In the genomic region with DNA sequence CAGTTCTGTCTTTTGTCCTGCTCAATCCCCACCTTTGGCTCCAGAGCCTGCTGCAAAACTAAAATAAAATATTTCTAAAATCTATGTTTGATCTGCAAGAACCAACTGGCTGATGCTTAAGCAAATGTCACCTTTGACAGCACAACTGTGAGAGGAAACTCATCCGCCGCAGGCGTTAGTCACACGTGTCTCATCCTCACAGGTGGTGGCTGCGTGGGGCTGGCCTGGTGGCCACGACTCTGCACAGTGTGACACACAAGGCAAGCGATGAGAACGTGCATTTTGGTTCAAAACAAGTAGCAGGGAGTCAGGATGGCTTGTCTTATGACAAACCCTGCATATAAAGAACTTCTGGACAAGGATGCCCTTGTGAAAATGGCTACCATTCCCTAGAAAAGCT, we compare ENCODE assay signal across 15 mouse cellular contexts.
DNase-seq lines count a peak whose midpoint lies in the region; ATAC-seq and TF ChIP-seq lines count a peak whose summit lies in the region.
"Had no signal": no experiment of that assay in that cellular context is flagged by ENCODE, and none has a peak within 500 bp of the region (broad histone marks: within the 10 kb centered on the region; RNA-seq: fewer than 3 reads in every experiment).

No protein-coding gene starts in this region.

- no peak overlapping the region for H3K4me3 ChIP-seq in kidney, embryonic 14.5 days (ENCODE audit: low read length)
- no peak overlapping the region for H3K4me3 ChIP-seq in stomach, postnatal 0 days (ENCODE audit: low read depth, low read length)
- H3K4me3 ChIP-seq in heart, adult 2 months, result no peak overlapping the region
- H3K4me3 ChIP-seq: embryonic facial prominence, embryonic 13.5 days; forebrain, embryonic 12.5 days; heart, embryonic 12.5 days; hindbrain, embryonic 12.5 days; neural tube, embryonic 13.5 days had no signal

- TF ChIP-seq CTCF in stomach, postnatal 0 days (IDR thresholded peaks at IDR 0.05; ENCODE audit: low read depth), result no peak
- TF ChIP-seq CTCF in heart, adult 2 months (IDR thresholded peaks at IDR 0.05), result no peak

- H3K79me2 ChIP-seq in heart, adult 2 months (replicated peaks; ENCODE audit: control insufficient read depth, insufficient read depth, low read length), result no peaks in the 10 kb centered on the region

- H3K27me3 ChIP-seq in kidney, embryonic 14.5 days (ENCODE audit: control insufficient read depth, insufficient read depth, low read length), result no peaks in the 10 kb centered on the region
- H3K27me3 ChIP-seq in stomach, postnatal 0 days (ENCODE audit: control insufficient read depth, insufficient read depth, low read length), result no peaks in the 10 kb centered on the region
- H3K27me3 ChIP-seq in heart, adult 2 months (ENCODE audit: control insufficient read depth, insufficient read depth, low read length), result no peaks in the 10 kb centered on the region
- H3K27me3 ChIP-seq: embryonic facial prominence, embryonic 13.5 days; heart, embryonic 12.5 days; hindbrain, embryonic 12.5 days had no signal

- no peaks in the 10 kb centered on the region for H3K36me3 ChIP-seq in kidney, embryonic 14.5 days (ENCODE audit: control insufficient read depth, insufficient read depth, low read length)
- no peaks in the 10 kb centered on the region for H3K36me3 ChIP-seq in stomach, postnatal 0 days (ENCODE audit: control insufficient read depth, insufficient read depth, low read length)
- no peaks in the 10 kb centered on the region for H3K36me3 ChIP-seq in heart, adult 2 months (ENCODE audit: control insufficient read depth, insufficient read depth, low read length)
- H3K36me3 ChIP-seq: embryonic facial prominence, embryonic 13.5 days; forebrain, embryonic 12.5 days; heart, embryonic 12.5 days; hindbrain, embryonic 12.5 days; neural tube, embryonic 13.5 days had no signal

- no peak overlapping the region for H3K4me2 ChIP-seq in kidney, embryonic 14.5 days (replicated peaks; ENCODE audit: low read depth, low read length)
- H3K4me2 ChIP-seq in stomach, postnatal 0 days (replicated peaks; ENCODE audit: low read depth), result no peak overlapping the region
- H3K4me2 ChIP-seq: embryonic facial prominence, embryonic 13.5 days; forebrain, embryonic 12.5 days; heart, embryonic 12.5 days; hindbrain, embryonic 12.5 days; neural tube, embryonic 13.5 days had no signal

- peaks cover 34% of the 10 kb centered on the region; the same call in 1 of the 2 replicates for H3K4me1 ChIP-seq in kidney, embryonic 14.5 days (ENCODE audit: control insufficient read depth, insufficient read depth, low read length)
- H3K4me1 ChIP-seq in stomach, postnatal 0 days (replicated peaks; ENCODE audit: control insufficient read depth, insufficient read depth), result peaks cover 8% of the 10 kb centered on the region
- peaks cover 31% of the 10 kb centered on the region for H3K4me1 ChIP-seq in heart, adult 2 months (ENCODE audit: control insufficient read depth, insufficient read depth, low read length)

- intact Hi-C loops in heart, adult 2 months (cut with DNase I), result loop anchor here (5.0 kb wide), 1 partner anchor 192 kb away; no protein-coding TSS in a partner anchor

- 0 out of 2 replicates have a peak overlapping the region, but pooled peaks have one; percentile 42 for H3K27ac ChIP-seq in kidney, embryonic 14.5 days (ENCODE audit: low read depth, low read length)
- 0 out of 2 replicates have a peak overlapping the region, but pooled peaks have one; percentile 2 for H3K27ac ChIP-seq in stomach, postnatal 0 days (replicated peaks)
- H3K27ac ChIP-seq in heart, adult 2 months, result no peak overlapping the region
- H3K27ac ChIP-seq: embryonic facial prominence, embryonic 13.5 days; forebrain, embryonic 12.5 days; neural tube, embryonic 13.5 days had no signal

- no peak for TF ChIP-seq EP300 in stomach, postnatal 0 days (optimal IDR thresholded peaks at IDR 0.05)
- no peak for TF ChIP-seq EP300 in heart, adult 2 months (IDR thresholded peaks at IDR 0.05; ENCODE audit: insufficient read depth, low read depth, low read length)

- no peaks in the 10 kb centered on the region for H3K9me3 ChIP-seq in kidney, embryonic 14.5 days (ENCODE audit: control insufficient read depth, low read length)
- H3K9me3 ChIP-seq in stomach, postnatal 0 days (ENCODE audit: control insufficient read depth, low read length), result no peaks in the 10 kb centered on the region
- H3K9me3 ChIP-seq: embryonic facial prominence, embryonic 13.5 days; forebrain, embryonic 12.5 days; heart, embryonic 12.5 days; hindbrain, embryonic 12.5 days; neural tube, embryonic 13.5 days had no signal

- 0 out of 2 replicates have a peak overlapping the region, but pooled peaks have one; percentile 12 for H3K9ac ChIP-seq in kidney, embryonic 14.5 days (ENCODE audit: low read depth, low read length)
- H3K9ac ChIP-seq in stomach, postnatal 0 days (ENCODE audit: low read length), result no peak overlapping the region
- H3K9ac ChIP-seq in heart, adult 2 months (ENCODE audit: low read depth, low read length), result no peak overlapping the region
- H3K9ac ChIP-seq: embryonic facial prominence, embryonic 13.5 days; forebrain, embryonic 12.5 days; heart, embryonic 12.5 days; hindbrain, embryonic 12.5 days had no signal

- TF ChIP-seq POLR2A in heart, adult 2 months (IDR thresholded peaks at IDR 0.05; ENCODE audit: insufficient read depth, low read depth, low read length), result no peak

- DNase-seq in kidney, adult 18-20 months, result no peak
- DNase-seq in CD4-positive helper T cell, adult 2 months (ENCODE audit: low read depth, low spot score), result peak; percentile 75
- no peak for DNase-seq in stomach, postnatal 0 days (ENCODE audit: low spot score)
- no peak for DNase-seq in urinary bladder, postnatal 14 days (ENCODE audit: low spot score)
- no peak for DNase-seq in heart, adult 2 months
- DNase-seq: cerebellum, adult 11 months; midbrain, embryonic 14.5 days had no signal

- no peak for ATAC-seq in kidney, embryonic 14.5 days (ENCODE audit: low FRiP score, low TSS enrichment)
- ATAC-seq in inflammation-experienced regulatory T-cells, adult 6 months, result peak; percentile 76
- no peak for ATAC-seq in stomach, postnatal 0 days (ENCODE audit: low FRiP score, low TSS enrichment)
- ATAC-seq in erythroid progenitor cell, adult 5-6 weeks (replicated peaks; ENCODE audit: low FRiP score, poor library complexity, severe bottlenecking), result no peak

- 59% methylated on average over 8 of the region's 8 CpGs for WGBS in kidney, embryonic 14.5 days
- WGBS in stomach, postnatal 0 days, result 54% methylated on average over 8 of the region's 8 CpGs
- WGBS in heart, adult 2 months, result 88% methylated on average over 8 of the region's 8 CpGs
